Mouse (Mus musculus): ENCODE results near the gene Vmn1r65.
"Not testable (repeated sequence)": the region's sequence is repeated elsewhere in the genome, so short reads cannot be mapped to it uniquely, and the experiment has no call there.

The Vmn1r65 gene

DNA sequence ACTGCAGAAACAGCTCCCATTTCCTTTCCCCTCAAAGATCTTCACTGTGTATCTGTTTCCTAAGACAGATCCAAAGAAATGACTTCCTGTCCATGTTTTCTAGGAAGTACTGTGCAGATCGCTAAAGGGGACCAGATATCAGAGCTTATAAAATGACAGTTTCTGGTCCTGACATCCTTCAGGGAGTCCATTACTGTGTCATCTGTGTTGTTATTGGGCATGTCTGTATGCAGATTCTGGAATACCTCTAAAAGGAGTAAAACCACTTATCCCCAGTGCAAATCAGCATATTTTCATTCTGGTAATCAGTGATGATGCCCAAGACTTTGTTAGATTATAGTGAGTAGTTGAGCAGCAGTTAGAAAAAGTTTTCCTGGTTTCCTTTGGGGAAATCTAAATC, at the start of gene Vmn1r65:
TSS of gene Vmn1r65 (minus strand) at position 101 of the 400 bp plus-strand sequence.
- DNase-seq (ENCODE audit: low spot score), result no peak

DNA sequence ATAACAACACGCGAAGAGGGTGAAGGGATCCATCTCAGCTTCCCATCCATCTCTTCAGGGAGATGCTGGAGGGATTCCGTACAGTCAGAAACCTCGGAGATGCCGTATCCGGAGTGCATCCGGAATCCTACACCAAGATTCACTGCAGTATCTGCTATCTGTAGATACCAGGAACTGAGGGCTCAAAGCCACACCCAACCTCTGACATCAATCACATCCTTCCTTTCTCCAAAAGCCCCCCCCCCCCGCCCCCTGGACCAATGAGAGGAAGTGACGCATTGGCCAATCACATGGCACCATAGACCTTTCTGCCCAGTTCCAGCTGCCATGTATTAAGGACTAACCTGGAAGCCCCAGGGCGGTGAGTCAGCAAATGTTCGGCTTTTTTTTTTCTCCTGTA, 34.1 kb upstream of the Vmn1r65 start, which contains the start of gene Nlrp4c:
TSS of gene Nlrp4c (plus strand) at position 301 of the 400 bp plus-strand sequence.
- no peak for DNase-seq (ENCODE audit: low spot score)

DNA sequence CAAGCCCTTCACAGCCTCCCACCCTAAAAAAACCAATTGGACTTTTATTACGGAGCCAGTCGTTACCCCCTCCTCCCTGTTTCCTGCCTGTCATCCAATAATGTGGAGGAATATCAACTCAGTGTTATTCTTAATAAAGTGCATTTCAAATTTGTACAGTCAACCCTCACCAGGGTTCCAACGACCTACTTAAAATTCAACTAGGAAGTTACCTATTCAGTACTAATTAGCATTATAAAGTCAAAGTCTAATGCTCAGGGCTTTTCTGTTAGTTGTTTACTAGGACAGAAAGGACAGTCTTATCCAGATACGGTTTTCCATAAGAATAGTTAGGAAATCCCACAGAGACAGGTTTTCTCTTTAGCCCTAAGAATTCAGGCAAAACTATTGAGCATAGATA, 28.4 kb downstream of the Vmn1r65 start:
- not testable (repeated sequence) for DNase-seq (ENCODE audit: low spot score)

DNA sequence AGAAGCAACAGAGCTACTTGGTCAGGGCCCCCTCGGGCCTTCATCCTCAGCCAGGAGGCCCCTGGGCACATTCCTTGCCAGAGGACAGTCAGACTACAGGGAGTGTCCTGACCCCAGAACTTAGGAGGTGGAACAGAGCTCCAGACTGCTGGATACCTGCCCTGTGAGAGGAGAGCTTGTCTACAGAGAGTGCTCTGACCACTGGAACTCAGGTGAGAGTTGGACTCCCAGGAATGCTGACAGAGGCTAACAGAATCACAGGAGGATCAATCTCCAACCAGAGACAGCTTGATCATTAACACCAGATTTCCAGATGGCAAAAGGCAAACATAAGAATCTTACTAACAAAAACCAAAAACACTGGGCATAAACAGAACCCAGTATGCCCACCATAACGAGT, 38.3 kb downstream of the Vmn1r65 start:
- DNase-seq (ENCODE audit: low spot score), result not testable (repeated sequence)
